ENCODE assay signal across 22 mouse cellular contexts in the genomic region with DNA sequence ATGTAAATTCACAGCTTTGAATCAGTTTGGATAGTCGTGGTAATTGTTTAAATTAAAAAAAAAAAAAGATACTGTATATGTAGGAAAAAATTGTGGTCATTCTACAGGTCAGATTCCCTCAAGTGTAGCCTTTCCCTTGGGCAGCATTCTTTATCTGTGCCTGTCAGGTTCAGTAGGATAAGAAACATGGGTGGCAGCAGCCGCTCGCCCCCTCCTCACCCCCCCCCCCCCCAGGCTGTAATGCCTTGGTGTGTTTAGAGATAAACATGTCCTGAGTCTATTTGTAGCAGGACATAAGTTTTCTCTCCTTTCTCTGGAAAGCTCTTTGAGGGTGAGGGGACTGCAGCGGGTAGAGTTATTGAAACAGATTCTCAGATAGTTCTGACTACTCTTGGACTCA.
DNase-seq lines count a peak whose midpoint lies in the region; ATAC-seq and TF ChIP-seq lines count a peak whose summit lies in the region.
"Had no signal": no experiment of that assay in that cellular context is flagged by ENCODE, and none has a peak within 500 bp of the region (broad histone marks: within the 10 kb centered on the region; RNA-seq: fewer than 3 reads in every experiment).

No protein-coding gene starts in this region.

- intact Hi-C loops in heart, postnatal 14 days (cut with DNase I), result no loop called here

- H3K27me3 ChIP-seq in heart, embryonic 11.5 days (ENCODE audit: control insufficient read depth, insufficient read depth, low read length), result no peaks in the 10 kb centered on the region
- H3K27me3 ChIP-seq in hindbrain, embryonic 13.5 days, result no peaks in the 10 kb centered on the region
- H3K27me3 ChIP-seq in hindbrain, embryonic 12.5 days, result no peaks in the 10 kb centered on the region
- no peaks in the 10 kb centered on the region for H3K27me3 ChIP-seq in liver, embryonic 11.5 days (replicated peaks; ENCODE audit: control insufficient read depth, insufficient read depth, low read length)
- no peaks in the 10 kb centered on the region for H3K27me3 ChIP-seq in liver, embryonic 13.5 days
- H3K27me3 ChIP-seq in intestine, postnatal 0 days (replicated peaks; ENCODE audit: control insufficient read depth, insufficient read depth, low read length), result no peaks in the 10 kb centered on the region
- H3K27me3 ChIP-seq: embryonic facial prominence, embryonic 15.5 days; forebrain, embryonic 12.5 days; heart, embryonic 15.5 days; intestine, embryonic 15.5 days had no signal

- H3K9me3 ChIP-seq in heart, embryonic 11.5 days (replicated peaks; ENCODE audit: control insufficient read depth, low read length), result no peaks in the 10 kb centered on the region
- H3K9me3 ChIP-seq in hindbrain, embryonic 13.5 days, result no peaks in the 10 kb centered on the region
- no peaks in the 10 kb centered on the region for H3K9me3 ChIP-seq in hindbrain, embryonic 12.5 days (replicated peaks)
- H3K9me3 ChIP-seq in liver, embryonic 11.5 days (ENCODE audit: control insufficient read depth, low read length), result no peaks in the 10 kb centered on the region
- no peaks in the 10 kb centered on the region for H3K9me3 ChIP-seq in liver, embryonic 13.5 days (replicated peaks)
- H3K9me3 ChIP-seq in intestine, postnatal 0 days (ENCODE audit: control insufficient read depth), result no peaks in the 10 kb centered on the region
- H3K9me3 ChIP-seq: embryonic facial prominence, embryonic 15.5 days; forebrain, embryonic 12.5 days; heart, embryonic 15.5 days; intestine, embryonic 15.5 days had no signal

- H3K9ac ChIP-seq in heart, embryonic 11.5 days (ENCODE audit: low read depth, low read length), result no peak overlapping the region
- H3K9ac ChIP-seq in hindbrain, embryonic 13.5 days, result no peak overlapping the region
- no peak overlapping the region for H3K9ac ChIP-seq in hindbrain, embryonic 12.5 days
- H3K9ac ChIP-seq in liver, embryonic 11.5 days (ENCODE audit: low read depth, low read length), result no peak overlapping the region
- no peak overlapping the region for H3K9ac ChIP-seq in liver, embryonic 13.5 days
- H3K9ac ChIP-seq in intestine, postnatal 0 days (ENCODE audit: low read depth, low read length), result no peak overlapping the region
- H3K9ac ChIP-seq: embryonic facial prominence, embryonic 15.5 days; forebrain, embryonic 12.5 days; heart, embryonic 15.5 days; hindbrain, embryonic 14.5 days; intestine, embryonic 15.5 days had no signal

- no peak for ATAC-seq in heart, embryonic 11.5 days (replicated peaks; ENCODE audit: insufficient number of reproducible peaks, low FRiP score, low TSS enrichment)
- ATAC-seq in hindbrain, embryonic 13.5 days (ENCODE audit: low FRiP score), result no peak
- ATAC-seq in hindbrain, embryonic 12.5 days (ENCODE audit: low FRiP score), result no peak
- peak; percentile 76 for ATAC-seq in liver, embryonic 11.5 days (replicated peaks; ENCODE audit: low FRiP score)
- ATAC-seq in liver, embryonic 13.5 days (ENCODE audit: low read depth), result peak; percentile 60; the same call in 1 of the 2 replicates
- no peak for ATAC-seq in intestine, postnatal 0 days
- ATAC-seq: forebrain, embryonic 16.5 days; intestine, embryonic 15.5 days had no signal

- H3K4me2 ChIP-seq in heart, embryonic 11.5 days, result no peak overlapping the region
- H3K4me2 ChIP-seq in hindbrain, embryonic 13.5 days, result no peak overlapping the region
- no peak overlapping the region for H3K4me2 ChIP-seq in hindbrain, embryonic 12.5 days (replicated peaks)
- peak overlapping the region; percentile 2; the same call in 1 of the 2 replicates for H3K4me2 ChIP-seq in liver, embryonic 11.5 days
- 0 out of 2 replicates have a peak overlapping the region, but pooled peaks have one; percentile 13 for H3K4me2 ChIP-seq in liver, embryonic 13.5 days
- no peak overlapping the region for H3K4me2 ChIP-seq in intestine, postnatal 0 days (replicated peaks; ENCODE audit: low read depth)
- H3K4me2 ChIP-seq: embryonic facial prominence, embryonic 15.5 days; forebrain, embryonic 12.5 days; heart, embryonic 15.5 days; hindbrain, embryonic 14.5 days; intestine, embryonic 15.5 days had no signal

- H3K36me3 ChIP-seq in heart, embryonic 11.5 days (ENCODE audit: control insufficient read depth, insufficient read depth, low read length), result no peaks in the 10 kb centered on the region
- H3K36me3 ChIP-seq in hindbrain, embryonic 13.5 days, result 0 out of 2 replicates have a peak, but pooled peaks cover 3% of the 10 kb centered on the region
- H3K36me3 ChIP-seq in hindbrain, embryonic 12.5 days, result peaks cover 8% of the 10 kb centered on the region; the same call in 1 of the 2 replicates
- no peaks in the 10 kb centered on the region for H3K36me3 ChIP-seq in liver, embryonic 11.5 days (ENCODE audit: control insufficient read depth, insufficient read depth, low read length)
- H3K36me3 ChIP-seq in liver, embryonic 13.5 days, result peaks cover 6% of the 10 kb centered on the region
- H3K36me3 ChIP-seq in intestine, postnatal 0 days (ENCODE audit: control insufficient read depth, insufficient read depth), result peaks cover 7% of the 10 kb centered on the region

- no peak for TF ChIP-seq CTCF in intestine, postnatal 0 days (IDR thresholded peaks at IDR 0.05; ENCODE audit: low read depth)

- H3K27ac ChIP-seq in heart, embryonic 11.5 days (ENCODE audit: low read depth, low read length), result peak overlapping the region; percentile 46
- H3K27ac ChIP-seq in hindbrain, embryonic 13.5 days, result peak overlapping the region; percentile 10
- no peak overlapping the region for H3K27ac ChIP-seq in hindbrain, embryonic 12.5 days
- H3K27ac ChIP-seq in liver, embryonic 11.5 days (ENCODE audit: low read depth, low read length), result 0 out of 2 replicates have a peak overlapping the region, but pooled peaks have one; percentile 19
- H3K27ac ChIP-seq in liver, embryonic 13.5 days, result no peak overlapping the region
- no peak overlapping the region for H3K27ac ChIP-seq in intestine, postnatal 0 days (ENCODE audit: low read depth, low read length)
- H3K27ac ChIP-seq: embryonic facial prominence, embryonic 15.5 days; heart, embryonic 15.5 days; intestine, embryonic 15.5 days had no signal

- H3K4me1 ChIP-seq in heart, embryonic 11.5 days (ENCODE audit: control insufficient read depth, insufficient read depth, low read length), result peaks cover 35% of the 10 kb centered on the region
- peaks cover 71% of the 10 kb centered on the region for H3K4me1 ChIP-seq in hindbrain, embryonic 13.5 days (replicated peaks)
- peaks cover 41% of the 10 kb centered on the region for H3K4me1 ChIP-seq in hindbrain, embryonic 12.5 days
- H3K4me1 ChIP-seq in liver, embryonic 11.5 days (replicated peaks; ENCODE audit: control insufficient read depth, insufficient read depth, low read length), result peaks cover 30% of the 10 kb centered on the region
- peaks cover 45% of the 10 kb centered on the region for H3K4me1 ChIP-seq in liver, embryonic 13.5 days (replicated peaks)
- H3K4me1 ChIP-seq in intestine, postnatal 0 days (replicated peaks; ENCODE audit: control insufficient read depth, insufficient read depth, low read length), result 0 out of 2 replicates have a peak, but pooled peaks cover 3% of the 10 kb centered on the region

- no peak for DNase-seq in heart, postnatal 14 days
- DNase-seq in liver, embryonic 11.5 days (ENCODE audit: low spot score), result no peak
- no peak for DNase-seq in liver, embryonic 13.5 days
- no peak for DNase-seq in lung, postnatal 10 days
- DNase-seq: adrenal gland, postnatal 10 days; cerebellum, adult 11 months; cerebellum, adult 8-10 months; cerebellum, postnatal 14 days; embryo, embryonic 11 days; gastrocnemius, postnatal 10 days; heart, postnatal 4 days had no signal

- H3K4me3 ChIP-seq in heart, embryonic 11.5 days (ENCODE audit: low read depth, low read length), result no peak overlapping the region
- no peak overlapping the region for H3K4me3 ChIP-seq in hindbrain, embryonic 13.5 days
- no peak overlapping the region for H3K4me3 ChIP-seq in hindbrain, embryonic 12.5 days
- H3K4me3 ChIP-seq in liver, embryonic 11.5 days (ENCODE audit: low read depth, low read length), result no peak overlapping the region
- no peak overlapping the region for H3K4me3 ChIP-seq in liver, embryonic 13.5 days (replicated peaks)
- no peak overlapping the region for H3K4me3 ChIP-seq in intestine, postnatal 0 days (ENCODE audit: low read depth, low read length)
- H3K4me3 ChIP-seq: embryonic facial prominence, embryonic 15.5 days; erythroblast, embryonic 14.5 days; forebrain, embryonic 12.5 days; heart, embryonic 15.5 days; intestine, embryonic 15.5 days had no signal

- 28% methylated on average over 4 of the region's 4 CpGs for WGBS in heart, embryonic 11.5 days (ENCODE audit: insufficient replicate concordance)
- WGBS in hindbrain, embryonic 13.5 days, result 75% methylated on average over 4 of the region's 4 CpGs
- WGBS in hindbrain, embryonic 12.5 days, result 68% methylated on average over 4 of the region's 4 CpGs
- WGBS in liver, embryonic 11.5 days, result 27% methylated on average over 4 of the region's 4 CpGs
- 15% methylated on average over 4 of the region's 4 CpGs for WGBS in liver, embryonic 13.5 days (ENCODE audit: insufficient replicate concordance)
- WGBS in intestine, postnatal 0 days, result 78% methylated on average over 4 of the region's 4 CpGs

Comparison
In these comparisons a context has a peak if more than half of its experiments do, and no peak if none do; other contexts are left out.
1. H3K27ac ChIP-seq: peak in heart, embryonic 11.5 days (single experiment), hindbrain, embryonic 13.5 days (single experiment) and liver, embryonic 11.5 days (single experiment); none in hindbrain, embryonic 12.5 days (single experiment), liver, embryonic 13.5 days (single experiment) and intestine, postnatal 0 days (single experiment).
2. ATAC-seq: peak in liver, embryonic 11.5 days (single experiment) and liver, embryonic 13.5 days (single experiment); none in heart, embryonic 11.5 days (single experiment), hindbrain, embryonic 13.5 days (single experiment), hindbrain, embryonic 12.5 days (single experiment) and intestine, postnatal 0 days (single experiment).
3. H3K4me2 ChIP-seq: peak in liver, embryonic 11.5 days (single experiment) and liver, embryonic 13.5 days (single experiment); none in heart, embryonic 11.5 days (single experiment), hindbrain, embryonic 13.5 days (single experiment), hindbrain, embryonic 12.5 days (single experiment) and intestine, postnatal 0 days (single experiment).